Mouse (Mus musculus) Patski (cell line): Measurements from ENCODE around the gene Tbx2. TPM values are rescaled to one million over a fixed set of nuclear protein-coding genes. Genes with fewer than 3 reads are reported as not detected.

Source experiments
- ATAC-seq: fragments of 100-300 bp; one replicate; pipeline ENCODE4 v1.8.0; 2021
- CTCF ChIA-PET: fragments of 350-600 bp; sonication (Branson Sonifier 250); formaldehyde crosslinking; loops from one replicate; lab custom pipeline; 2022; ENCODE audit warnings: inconsistent platforms; lab: Charles Lee
- POLR2A ChIA-PET: fragments of 350-600 bp; sonication (Branson Sonifier 250); formaldehyde crosslinking; loops from one replicate; lab custom pipeline; 2022; ENCODE audit warnings: antibody characterized with exemption, inconsistent platforms; lab: Charles Lee
- DNase-seq: peaks from one replicate; pipeline ENCODE4 v3.0.0-alpha.2; 2011; ENCODE audit warnings: low read depth, low spot score
- H3K27me3 ChIP-seq: fragments of 371-371 bp; one replicate; pipeline ENCODE4 v1.5.1; 2021
- CTCF ChIP-seq: fragments of 100-300 bp; IDR thresholded peaks from one replicate; pipeline ENCODE4 v1.5.1; 2021
- in situ Hi-C: fragments of 300-500 bp; cut with MboI; formaldehyde crosslinking; loops from 3 replicates; pipeline ENCODE4 v1.11.1; 2018; ENCODE audit warnings: low pct_unique_long_range_greater_than_20kb, mixed read lengths
- polyA plus RNA-seq: library from polyadenylated mRNA; unstranded; gene quantifications from one replicate; pipeline ENCODE4 v1.2.3, GENCODE M21; 2021

The Tbx2 gene
- 1.8 TPM for polyA plus RNA-seq

- no peaks in the 10 kb centered on the region for H3K27me3 ChIP-seq
- ATAC-seq (peak; percentile 38), DNase-seq (no peak)
- in situ Hi-C loops = no loop called here
- ChIA-PET CTCF (no interaction called here), POLR2A (no interaction called here)
- TF ChIP-seq CTCF = no peak
Observed at GRCm38 (mm10) chr11:85832231-85832924, at the start of gene Tbx2. Tbx2 (plus strand) TSS chr11:85832551.

- ATAC-seq (no peak), DNase-seq (no peak)
- H3K27me3 ChIP-seq = no peaks in the 10 kb centered on the region
- in situ Hi-C loops = no loop called here
- POLR2A ChIA-PET = interaction anchor here (0.6 kb wide), 1 partner anchor 45 kb away, joined by 6 read pairs; no protein-coding TSS in a partner anchor
- TF ChIP-seq CTCF = no peak
- CTCF ChIA-PET = interaction anchor here (1.0 to 1.3 kb wide), 3 partner anchors 11 to 222 kb away, joined by 3 to 4 read pairs (median 3); no protein-coding TSS in a partner anchor
Observed at GRCm38 (mm10) chr11:85786113-85786718, 46.1 kb upstream of the Tbx2 start.

GRCm38 (mm10) chr11:85789750-85790149, 42.6 kb upstream of the Tbx2 start:
- CTCF ChIA-PET = no interaction called here
- in situ Hi-C loops = no loop called here
- DNase-seq (no peak), ATAC-seq (no peak)
- POLR2A ChIA-PET = no interaction called here
- no peaks in the 10 kb centered on the region for H3K27me3 ChIP-seq
- no peak for TF ChIP-seq CTCF

- POLR2A ChIA-PET = interaction anchor here (1.0 kb wide), 1 partner anchor 30 kb away, joined by 3 read pairs; no protein-coding TSS in a partner anchor
- TF ChIP-seq CTCF = no peak
- CTCF ChIA-PET = no interaction called here
- ATAC-seq (no peak), DNase-seq (no peak)
- no peaks in the 10 kb centered on the region for H3K27me3 ChIP-seq
- in situ Hi-C loops = no loop called here
Observed at GRCm38 (mm10) chr11:85790267-85790666, 42.1 kb upstream of the Tbx2 start.

- no peaks in the 10 kb centered on the region for H3K27me3 ChIP-seq
- no peak for DNase-seq
- TF ChIP-seq CTCF = no peak
- ATAC-seq = no peak
- ChIA-PET POLR2A (interaction anchor here (1.0 kb wide), 1 partner anchor 31 kb away, joined by 3 read pairs; no protein-coding TSS in a partner anchor), CTCF (no interaction called here)
- in situ Hi-C loops = no loop called here
Observed at GRCm38 (mm10) chr11:85791212-85791611, 41.1 kb upstream of the Tbx2 start.

- no peak for TF ChIP-seq CTCF
- DNase-seq (peak; percentile 78), ATAC-seq (peak; percentile 75)
- ChIA-PET CTCF (no interaction called here), POLR2A (interaction anchor here (0.8 kb wide), 1 partner anchor 294 kb away, joined by 6 read pairs; no protein-coding TSS in a partner anchor)
- no peaks in the 10 kb centered on the region for H3K27me3 ChIP-seq
- in situ Hi-C loops = no loop called here
Observed at GRCm38 (mm10) chr11:85792534-85793215, 39.7 kb upstream of the Tbx2 start.

- ChIA-PET POLR2A (no interaction called here), CTCF (interaction anchor here (1.2 kb wide), 1 partner anchor 12 kb away, joined by 3 read pairs; no protein-coding TSS in a partner anchor)
- H3K27me3 ChIP-seq = no peaks in the 10 kb centered on the region
- in situ Hi-C loops = no loop called here
- TF ChIP-seq CTCF = no peak
- DNase-seq (no peak), ATAC-seq (no peak)
Observed at GRCm38 (mm10) chr11:85799456-85799855, 32.9 kb upstream of the Tbx2 start.

- no peak for TF ChIP-seq CTCF
- H3K27me3 ChIP-seq = no peaks in the 10 kb centered on the region
- CTCF ChIA-PET = interaction anchor here (1.2 kb wide), 1 partner anchor 11 kb away, joined by 3 read pairs; no protein-coding TSS in a partner anchor
- POLR2A ChIA-PET = no interaction called here
- ATAC-seq = no peak
- in situ Hi-C loops = no loop called here
- no peak for DNase-seq
Observed at GRCm38 (mm10) chr11:85799856-85800255, 32.5 kb upstream of the Tbx2 start.

- ChIA-PET CTCF (no interaction called here), POLR2A (no interaction called here)
- ATAC-seq = no peak
- no peaks in the 10 kb centered on the region for H3K27me3 ChIP-seq
- no peak for DNase-seq
- TF ChIP-seq CTCF = no peak
- in situ Hi-C loops = no loop called here
Observed at GRCm38 (mm10) chr11:85800380-85800779, 32.0 kb upstream of the Tbx2 start.

- POLR2A ChIA-PET = no interaction called here
- DNase-seq (no peak), ATAC-seq (no peak)
- H3K27me3 ChIP-seq = no peaks in the 10 kb centered on the region
- TF ChIP-seq CTCF = no peak
- CTCF ChIA-PET = interaction anchor here (1.0 kb wide), 1 partner anchor 90 kb away, joined by 3 read pairs; no protein-coding TSS in a partner anchor
- in situ Hi-C loops = no loop called here
Observed at GRCm38 (mm10) chr11:85804048-85804447, 28.3 kb upstream of the Tbx2 start.
